8 mouse cellular contexts compared by ENCODE assay signal in the genomic region with DNA sequence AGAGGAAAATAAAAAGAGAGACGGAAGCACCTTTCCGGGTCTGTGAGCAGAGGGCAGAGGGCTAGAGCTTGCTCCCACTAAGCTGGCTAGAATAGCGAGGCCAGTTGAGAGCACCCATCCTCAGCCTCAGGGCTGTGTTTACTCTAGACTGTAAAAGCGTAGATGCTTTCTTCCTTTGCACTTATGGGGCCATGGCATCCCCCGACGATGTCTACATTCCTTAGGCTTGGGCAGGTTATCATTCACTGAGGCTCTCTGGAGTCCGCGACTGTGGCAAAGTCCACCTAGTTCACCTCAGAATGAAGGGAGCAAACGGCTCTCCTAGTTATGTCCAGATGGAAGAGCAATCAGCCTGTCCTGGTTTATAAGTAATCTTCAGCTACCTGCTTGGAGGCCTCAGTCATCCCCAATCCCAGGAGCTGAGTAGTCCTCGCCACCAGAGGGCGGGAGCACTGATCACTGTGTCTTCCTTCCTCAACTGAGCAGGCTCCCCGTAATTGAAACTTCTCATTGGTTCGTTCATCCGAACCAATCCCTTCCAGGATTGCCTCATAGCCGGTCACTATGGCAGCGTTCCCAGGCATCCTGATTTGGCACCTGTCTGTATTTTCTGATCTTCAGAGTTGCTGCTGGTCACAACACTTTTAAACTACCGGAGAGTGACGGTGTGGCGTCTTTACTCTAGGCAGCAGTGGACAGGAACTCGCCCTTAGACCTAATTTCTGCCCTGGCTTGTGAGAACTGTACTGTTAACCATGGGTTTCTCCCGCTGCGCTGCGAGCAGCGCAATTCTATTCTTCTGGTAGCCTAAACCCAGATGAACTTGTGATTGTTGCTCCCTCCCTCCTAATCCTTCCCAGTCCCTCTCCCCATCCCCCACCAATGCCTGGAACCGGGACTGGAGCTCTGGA. TPM values are rescaled to one million over a fixed set of nuclear protein-coding genes. Genes with fewer than 3 reads are reported as not detected.
DNase-seq lines count a peak whose midpoint lies in the region; ATAC-seq lines count a peak whose summit lies in the region.

No protein-coding gene starts in this region.

- H3K27me3 ChIP-seq in embryonic facial prominence, embryonic 10.5 days (replicated peaks; ENCODE audit: low read depth, poor library complexity, severe bottlenecking), result 0 out of 2 replicates have a peak, but pooled peaks cover 4% of the 10 kb centered on the region
- H3K27me3 ChIP-seq in intestine, embryonic 14.5 days (replicated peaks; ENCODE audit: control insufficient read depth, insufficient read depth, low read length), result no peaks in the 10 kb centered on the region
- no peaks in the 10 kb centered on the region for H3K27me3 ChIP-seq in megakaryocyte, embryonic 14.5 days (replicated peaks)

- H3K4me1 ChIP-seq in embryonic facial prominence, embryonic 10.5 days, result peaks cover 22% of the 10 kb centered on the region
- peaks cover 4% of the 10 kb centered on the region; the same call in 1 of the 2 replicates for H3K4me1 ChIP-seq in intestine, embryonic 14.5 days (replicated peaks; ENCODE audit: control insufficient read depth, insufficient read depth, low read length)
- peaks cover 12% of the 10 kb centered on the region for H3K4me1 ChIP-seq in megakaryocyte, embryonic 14.5 days

- ATAC-seq in intestine, embryonic 14.5 days (replicated peaks; ENCODE audit: low FRiP score, low TSS enrichment, low read depth), result peak; percentile 89

- H3K4me3 ChIP-seq in embryonic facial prominence, embryonic 10.5 days, result peak overlapping the region; percentile 59
- peak overlapping the region; percentile 26 for H3K4me3 ChIP-seq in intestine, embryonic 14.5 days (ENCODE audit: low read depth, low read length)
- H3K4me3 ChIP-seq in megakaryocyte, embryonic 14.5 days (replicated peaks), result peak overlapping the region; percentile 83

- H3K9me3 ChIP-seq in embryonic facial prominence, embryonic 10.5 days, result no peaks in the 10 kb centered on the region
- H3K9me3 ChIP-seq in intestine, embryonic 14.5 days (ENCODE audit: control insufficient read depth, low read length), result no peaks in the 10 kb centered on the region
- H3K9me3 ChIP-seq in megakaryocyte, embryonic 14.5 days, result no peaks in the 10 kb centered on the region

- 24% methylated on average over 25 of the region's 25 CpGs for WGBS in embryonic facial prominence, embryonic 10.5 days
- 19% methylated on average over 25 of the region's 25 CpGs for WGBS in intestine, embryonic 14.5 days

- DNase-seq in adrenal gland, postnatal 10 days, result peak; percentile 79
- peak; percentile 84 for DNase-seq in embryonic facial prominence, embryonic 10.5 days (ENCODE audit: low spot score)
- DNase-seq in gastrocnemius, postnatal 4 days (ENCODE audit: low spot score in 2 of 2), result peak; percentile 53 to 77
- peak; percentile 81 for DNase-seq in intestine, embryonic 14.5 days (ENCODE audit: low spot score)
- DNase-seq in left cerebral cortex, adult 9 months (ENCODE audit: low spot score in 2 of 2), result peak; percentile 28 to 75
- DNase-seq in right cerebral cortex, adult 2 months (ENCODE audit: low spot score in 2 of 2), result peak; percentile 63 to 78
- peak; percentile 20 for DNase-seq in urinary bladder, postnatal 10 days (ENCODE audit: low spot score)

- H3K9ac ChIP-seq in intestine, embryonic 14.5 days (ENCODE audit: low read length), result 0 out of 2 replicates have a peak overlapping the region, but pooled peaks have one; percentile 27

- peak overlapping the region; percentile 64 for H3K4me2 ChIP-seq in intestine, embryonic 14.5 days (ENCODE audit: low read length)

- H3K27ac ChIP-seq in embryonic facial prominence, embryonic 10.5 days (replicated peaks), result peak overlapping the region; percentile 74
- no peak overlapping the region for H3K27ac ChIP-seq in intestine, embryonic 14.5 days (ENCODE audit: low read depth)

- no peaks in the 10 kb centered on the region for H3K36me3 ChIP-seq in embryonic facial prominence, embryonic 10.5 days (replicated peaks)
- no peaks in the 10 kb centered on the region for H3K36me3 ChIP-seq in intestine, embryonic 14.5 days (ENCODE audit: control insufficient read depth, insufficient read depth, low read length)
- no peaks in the 10 kb centered on the region for H3K36me3 ChIP-seq in megakaryocyte, embryonic 14.5 days (replicated peaks; ENCODE audit: low read length)

RNA-seq across cellular contexts. Expression of a gene that starts 23.2 kb away (rescaled TPM):
- 10 to 100 TPM; 14.5 to 15.9 TPM for total RNA-seq in adrenal gland, postnatal 10 days (2021)
- 0.27 and 0.52 TPM in 2 replicates for polyA plus RNA-seq in embryonic facial prominence, embryonic 10.5 days (2016; fragmentation: Nextera tagmentation; extraction: Ambion mirVana)
- 10 to 100 TPM in 1 of 2 experiments, 1 to 10 TPM in 1; 5.2 to 12.2 TPM for total RNA-seq in gastrocnemius, postnatal 4 days (2021)
- polyA plus RNA-seq in intestine, embryonic 14.5 days (2014; fragmentation: Nextera tagmentation; extraction: Ambion mirVana), result 16.6 and 20.2 TPM in 2 replicates
- not detected in 2 replicates for polyA plus RNA-seq in megakaryocyte, embryonic 14.5 days (2012; ENCODE audit: insufficient read depth, low replicate concordance)

RNA-seq across cellular contexts. Expression of a gene that starts 55.4 kb away (rescaled TPM):
- not detected for total RNA-seq in adrenal gland, postnatal 10 days (2021)
- polyA plus RNA-seq in embryonic facial prominence, embryonic 10.5 days (2016; fragmentation: Nextera tagmentation; extraction: Ambion mirVana), result not detected in 2 replicates
- total RNA-seq in gastrocnemius, postnatal 4 days (2021), result not detected
- polyA plus RNA-seq in intestine, embryonic 14.5 days (2014; fragmentation: Nextera tagmentation; extraction: Ambion mirVana), result not detected in 2 replicates
- not detected in 2 replicates for polyA plus RNA-seq in megakaryocyte, embryonic 14.5 days (2012; ENCODE audit: insufficient read depth, low replicate concordance)

Comparison
In these comparisons a context has a peak if more than half of its experiments do, and no peak if none do; other contexts are left out.
1. DNase-seq: peak in every context shown above with its lines; median percentile 84 in embryonic facial prominence, embryonic 10.5 days; 81 in intestine, embryonic 14.5 days; 79 in adrenal gland, postnatal 10 days; 70 in right cerebral cortex, adult 2 months; 65 in gastrocnemius, postnatal 4 days; 52 in left cerebral cortex, adult 9 months; 20 in urinary bladder, postnatal 10 days.
2. H3K4me3 ChIP-seq: peak in every context shown above with its lines; median percentile 83 in megakaryocyte, embryonic 14.5 days; 59 in embryonic facial prominence, embryonic 10.5 days; 26 in intestine, embryonic 14.5 days.
3. RNA of a gene that starts 23.2 kb away (polyA plus RNA-seq): 16.6 to 20.2 TPM in intestine, embryonic 14.5 days; 0.27 to 0.52 TPM in embryonic facial prominence, embryonic 10.5 days and not detected in megakaryocyte, embryonic 14.5 days; every median in the first group is over 10 times any median in the second.